Mouse (Mus musculus): ENCODE measurements around the gene Nkiras2.
"Not testable (repeated sequence)": the region's sequence is repeated elsewhere in the genome, so short reads cannot be mapped to it uniquely, and the experiment has no call there.

Gene Nkiras2

DNA sequence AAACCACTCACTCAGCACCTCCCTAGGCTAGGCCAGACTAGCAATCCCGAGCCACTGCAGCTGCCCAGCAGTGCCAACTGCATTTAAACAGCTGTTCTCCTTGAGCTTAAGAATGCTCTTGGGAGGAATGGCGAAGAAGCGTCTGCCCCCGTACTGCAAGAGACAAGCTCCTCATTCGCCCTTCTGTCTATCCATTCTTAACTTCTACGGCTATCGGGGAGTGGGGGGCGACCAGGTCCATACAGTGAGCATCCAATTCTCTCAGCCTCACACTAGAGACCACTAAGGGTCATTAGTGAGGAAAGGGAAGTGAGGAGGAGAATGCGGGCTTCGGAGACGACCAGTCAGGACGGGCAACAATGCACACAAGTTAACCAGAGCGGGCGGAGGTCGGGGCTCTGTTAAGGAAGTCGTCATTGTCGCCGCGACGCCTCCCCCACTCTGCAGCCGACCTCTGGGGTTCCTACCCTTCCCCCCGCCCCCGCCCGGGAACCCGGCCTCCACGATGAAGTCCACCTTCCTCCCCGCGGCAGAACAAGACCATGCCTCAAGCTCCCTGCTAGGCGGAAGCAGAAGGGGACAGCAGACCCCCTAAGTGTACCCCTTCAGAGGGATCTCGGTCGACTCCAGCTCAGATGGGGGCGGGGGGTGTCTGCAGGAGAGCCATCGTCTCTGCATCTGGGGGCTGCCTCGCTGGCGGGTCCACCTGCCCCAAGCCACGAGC lies at the start of gene Nkiras2:
Gene Nkiras2 (plus strand): TSS at position 484 of the 724 bp plus-strand sequence.
- DNase-seq (ENCODE audit: low read depth), result peak; percentile 62

DNA sequence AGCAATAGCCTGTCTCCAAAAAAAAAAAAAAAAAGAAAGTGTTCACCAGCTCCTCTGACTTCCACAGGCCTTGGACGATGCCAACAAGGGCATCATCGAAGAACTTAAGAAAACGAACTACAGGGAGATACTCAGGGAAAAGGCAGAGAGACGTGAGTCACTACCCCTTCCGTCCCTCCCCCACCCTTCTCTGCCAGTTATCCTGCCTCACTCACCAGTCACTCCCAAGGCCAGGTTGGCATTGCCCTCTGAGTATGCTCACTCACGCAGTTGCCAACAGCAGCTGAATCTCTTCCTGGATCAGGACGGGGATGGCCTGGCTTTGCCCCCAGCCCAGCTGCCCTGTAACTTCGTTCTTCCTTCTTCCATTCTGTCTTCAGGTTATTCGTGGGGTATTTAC lies 49.3 kb upstream of the Nkiras2 start:
- DNase-seq (ENCODE audit: low read depth), result peak; percentile 78

DNA sequence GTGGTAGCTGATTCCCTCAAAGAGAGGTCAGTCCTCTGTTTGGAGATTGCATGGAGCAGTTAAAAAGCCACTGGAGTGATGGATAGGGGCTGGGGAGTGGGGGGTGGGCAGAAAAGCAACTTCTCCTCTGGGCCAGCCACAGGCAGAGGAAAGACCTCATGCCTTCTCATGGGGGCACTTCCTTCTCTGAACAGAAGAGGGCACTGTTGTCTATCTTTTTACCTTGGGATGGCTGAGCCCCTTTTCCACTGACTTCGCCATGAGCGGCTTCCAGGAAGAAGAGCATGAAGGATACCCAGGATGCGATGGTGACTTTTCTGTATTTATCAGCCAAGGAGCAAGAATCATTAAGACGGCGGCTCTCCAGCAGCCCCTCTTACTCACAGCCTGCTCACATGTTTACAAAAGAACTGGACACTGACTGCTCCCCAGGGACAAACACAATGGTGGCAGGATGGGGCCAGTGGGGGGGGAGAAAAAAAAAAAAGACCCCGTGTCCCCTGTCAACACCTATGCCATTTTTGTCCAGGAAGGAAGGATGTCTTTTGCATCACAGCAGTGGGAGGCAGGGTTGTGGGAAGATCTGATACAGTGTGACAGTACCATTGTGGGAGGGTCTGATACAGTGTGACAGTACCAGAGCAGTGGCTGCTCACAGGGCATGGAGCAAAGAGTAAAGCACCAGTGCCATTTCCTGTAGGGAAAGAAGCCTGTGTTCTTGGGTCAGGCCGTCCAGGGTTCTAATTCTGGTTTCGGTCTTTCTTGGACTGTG lies 48.4 kb upstream of the Nkiras2 start:
- DNase-seq (ENCODE audit: low read depth), result peak; percentile 88

DNA sequence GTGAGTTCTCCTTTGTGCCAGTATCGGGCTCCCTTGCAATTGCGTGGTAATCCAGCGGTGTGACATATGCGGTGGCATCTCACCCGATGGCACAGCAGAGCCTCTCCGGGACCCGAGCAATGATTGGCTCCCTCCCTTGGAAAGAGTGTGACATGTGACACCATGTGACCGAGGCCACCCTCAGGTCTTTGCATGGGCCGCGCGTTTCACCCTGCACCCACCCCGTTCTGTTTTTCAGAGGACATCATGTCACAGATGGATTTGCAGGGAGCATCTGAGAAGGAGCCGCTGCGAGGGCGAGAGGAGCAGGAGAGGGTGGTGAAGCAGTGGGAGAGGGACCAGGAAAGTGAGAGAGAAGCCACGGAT lies 47.9 kb upstream of the Nkiras2 start:
- no peak for DNase-seq (ENCODE audit: low read depth)

DNA sequence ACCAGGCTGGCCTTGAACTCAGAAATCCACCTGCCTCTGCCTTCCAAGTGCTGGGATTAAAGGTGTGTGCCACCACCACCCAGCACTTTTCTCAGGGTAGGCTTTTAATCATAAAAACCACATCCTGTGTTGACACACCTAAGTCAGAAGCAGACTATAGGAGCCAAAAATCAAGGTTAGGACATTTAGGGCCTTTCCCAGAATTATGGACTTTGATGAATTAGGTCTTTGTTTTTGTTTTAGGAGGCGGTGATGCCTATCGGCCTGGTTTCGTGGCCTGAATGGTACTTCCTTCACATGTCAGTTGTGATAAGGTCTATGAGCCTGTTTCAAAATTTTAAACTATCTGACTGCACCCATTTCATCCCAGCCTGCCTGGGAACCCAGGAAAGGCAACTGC lies 44.9 kb upstream of the Nkiras2 start:
- no peak for DNase-seq (ENCODE audit: low read depth)

DNA sequence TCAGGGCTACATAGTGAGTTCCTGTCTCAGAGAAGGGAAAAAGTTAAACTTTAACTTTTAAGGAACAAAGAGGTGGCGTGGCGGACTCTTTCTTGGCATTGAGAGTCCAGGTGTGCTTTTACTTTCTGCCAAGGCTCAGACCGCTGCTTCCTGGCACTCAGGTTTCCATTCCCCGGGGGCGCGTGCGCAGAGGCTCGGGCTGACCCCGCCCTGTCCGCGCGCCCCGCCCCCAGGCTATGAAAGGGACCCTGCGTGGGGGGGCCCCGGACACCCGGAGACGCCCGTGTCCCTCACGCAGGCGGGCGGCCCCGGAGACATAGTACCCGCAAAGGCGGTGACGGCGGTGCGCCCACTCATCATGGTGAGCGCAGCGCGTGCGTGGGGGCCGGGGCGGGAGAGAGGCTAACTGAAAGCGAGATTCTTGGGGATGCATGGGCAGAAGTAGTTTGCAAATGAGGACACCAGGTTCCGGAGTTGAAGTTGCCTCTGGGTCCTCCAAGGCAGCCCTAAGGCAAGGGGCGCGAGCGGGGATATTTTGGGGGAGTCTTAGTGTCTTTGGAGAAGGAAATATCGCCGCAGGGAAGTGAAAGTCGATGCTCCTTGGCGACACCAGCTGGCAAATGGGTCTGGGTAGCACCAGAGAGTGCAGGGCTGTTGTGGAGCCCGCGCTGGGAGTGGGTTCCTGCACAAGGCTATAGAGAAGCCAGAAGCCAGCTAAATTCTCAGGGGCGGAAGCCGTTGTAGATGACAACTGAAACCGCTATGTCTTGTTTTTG lies 44.1 kb upstream of the Nkiras2 start, which contains the start of gene Cnp:
Gene Cnp (plus strand): TSS at position 197 of the 776 bp plus-strand sequence.
- peak; percentile 44 for DNase-seq (ENCODE audit: low read depth)

DNA sequence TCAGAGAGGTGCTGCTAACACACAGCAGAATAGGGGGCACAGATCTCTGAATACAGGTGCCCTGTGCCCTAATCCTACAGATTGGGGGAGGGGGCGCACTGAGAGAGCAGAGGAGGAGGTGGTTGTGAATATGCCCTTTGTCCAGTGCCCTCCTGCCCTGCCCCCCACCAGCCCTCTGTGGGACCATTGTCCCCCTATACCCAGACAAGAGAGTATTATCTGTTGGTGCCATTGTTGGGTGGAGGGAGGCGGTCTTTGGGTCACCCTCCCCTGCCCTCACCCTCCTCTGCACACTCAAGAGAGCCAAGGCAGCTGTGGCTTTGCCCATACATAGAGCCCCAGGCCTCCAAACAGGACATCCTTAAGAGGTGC lies 43.6 kb upstream of the Nkiras2 start:
- DNase-seq (ENCODE audit: low read depth), result no peak

DNA sequence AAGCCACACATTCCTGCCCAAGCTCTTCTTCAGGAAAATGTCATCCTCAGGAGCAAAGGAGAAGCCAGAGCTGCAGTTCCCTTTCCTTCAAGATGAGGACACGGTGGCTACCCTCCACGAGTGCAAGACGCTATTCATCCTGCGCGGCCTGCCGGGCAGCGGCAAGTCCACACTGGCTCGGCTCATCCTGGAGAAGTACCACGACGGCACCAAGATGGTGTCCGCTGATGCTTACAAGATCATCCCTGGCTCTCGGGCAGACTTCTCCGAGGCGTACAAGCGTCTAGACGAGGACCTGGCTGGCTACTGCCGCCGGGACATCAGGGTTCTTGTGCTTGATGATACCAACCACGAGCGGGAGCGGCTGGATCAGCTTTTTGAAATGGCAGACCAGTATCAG lies 42.8 kb upstream of the Nkiras2 start:
- DNase-seq (ENCODE audit: low read depth), result no peak

DNA sequence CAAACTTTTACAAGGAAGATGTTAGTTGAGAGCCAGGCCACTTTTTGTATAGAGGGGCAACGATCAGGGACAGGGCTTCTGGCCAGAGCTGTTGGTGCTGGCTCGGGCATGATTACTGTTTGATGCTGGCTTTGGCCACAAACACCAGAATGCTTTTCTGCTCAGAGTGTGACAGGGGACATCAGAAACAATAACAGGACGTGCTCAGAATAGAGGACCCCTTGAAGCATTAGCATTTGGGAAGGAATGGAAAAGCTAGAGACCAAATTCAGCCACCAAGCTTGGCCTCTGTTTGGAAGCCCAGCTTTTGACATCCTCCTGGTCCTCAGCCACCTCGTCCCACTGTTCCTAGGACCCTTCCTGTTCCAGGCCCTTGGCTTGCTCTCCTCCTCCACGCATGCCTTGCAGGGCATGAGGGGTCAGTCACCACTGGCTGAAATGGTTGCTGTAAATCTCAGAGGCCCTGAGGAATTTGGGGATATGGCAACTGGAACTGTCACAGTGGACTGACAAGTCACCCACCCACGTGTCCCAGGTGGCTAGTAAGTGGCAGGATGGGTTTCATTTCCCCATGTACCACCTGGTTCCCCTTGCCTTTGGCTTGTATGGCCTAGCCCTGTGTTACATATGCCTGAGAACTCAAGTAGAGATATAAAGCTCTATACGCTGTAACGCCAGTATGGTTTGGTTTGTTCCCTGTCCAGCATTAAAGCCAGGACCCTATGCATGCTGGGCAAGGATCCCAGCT lies 41.0 kb upstream of the Nkiras2 start:
- DNase-seq (ENCODE audit: low read depth), result no peak

DNA sequence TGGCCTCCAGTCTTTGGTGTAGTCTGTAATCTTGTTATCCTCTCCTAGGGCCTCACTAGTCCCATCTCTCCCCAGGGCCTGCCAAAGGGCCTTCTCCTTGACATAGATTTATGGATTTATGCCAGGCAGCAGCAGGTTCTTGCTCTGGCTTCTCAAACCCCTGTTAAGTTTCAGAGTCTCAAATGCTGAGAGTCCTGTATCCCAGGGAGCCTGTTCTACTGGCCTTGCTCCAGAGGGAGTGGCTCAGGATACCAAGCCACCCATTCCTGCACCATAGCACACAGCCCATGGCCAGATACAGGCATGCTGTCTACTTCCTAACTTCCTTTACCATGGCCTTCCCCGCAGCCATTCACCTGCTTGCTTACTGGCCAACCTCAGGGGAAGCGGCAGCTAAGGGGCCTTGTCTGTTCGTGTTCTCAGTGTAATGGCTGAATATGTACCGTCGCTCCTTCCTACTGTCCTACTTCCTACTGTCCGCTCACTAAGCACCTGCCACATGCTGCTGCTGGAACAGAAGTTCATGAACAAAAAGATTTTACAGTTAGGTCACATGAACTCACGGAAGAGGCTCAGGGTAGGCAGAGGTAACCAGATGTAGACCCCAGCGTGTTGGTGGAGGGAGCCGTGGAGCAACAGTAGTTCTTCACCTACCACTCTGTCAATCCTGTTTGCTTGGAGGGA lies 39.8 kb upstream of the Nkiras2 start:
- no peak for DNase-seq (ENCODE audit: low read depth)

DNA sequence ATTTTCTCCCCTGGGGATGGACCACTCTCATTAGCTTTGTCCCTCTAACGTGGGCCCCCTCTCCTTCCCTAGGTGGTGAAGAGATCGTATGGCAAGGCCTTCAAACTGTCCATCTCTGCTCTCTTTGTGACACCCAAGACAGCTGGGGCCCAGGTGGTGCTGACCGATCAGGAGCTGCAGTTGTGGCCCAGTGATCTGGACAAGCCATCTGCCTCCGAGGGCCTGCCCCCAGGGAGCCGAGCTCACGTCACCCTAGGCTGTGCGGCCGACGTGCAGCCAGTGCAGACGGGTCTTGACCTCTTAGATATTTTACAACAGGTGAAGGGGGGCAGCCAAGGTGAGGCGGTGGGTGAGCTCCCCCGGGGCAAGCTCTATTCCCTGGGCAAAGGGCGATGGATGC lies 38.8 kb upstream of the Nkiras2 start:
- DNase-seq (ENCODE audit: low read depth), result no peak

DNA sequence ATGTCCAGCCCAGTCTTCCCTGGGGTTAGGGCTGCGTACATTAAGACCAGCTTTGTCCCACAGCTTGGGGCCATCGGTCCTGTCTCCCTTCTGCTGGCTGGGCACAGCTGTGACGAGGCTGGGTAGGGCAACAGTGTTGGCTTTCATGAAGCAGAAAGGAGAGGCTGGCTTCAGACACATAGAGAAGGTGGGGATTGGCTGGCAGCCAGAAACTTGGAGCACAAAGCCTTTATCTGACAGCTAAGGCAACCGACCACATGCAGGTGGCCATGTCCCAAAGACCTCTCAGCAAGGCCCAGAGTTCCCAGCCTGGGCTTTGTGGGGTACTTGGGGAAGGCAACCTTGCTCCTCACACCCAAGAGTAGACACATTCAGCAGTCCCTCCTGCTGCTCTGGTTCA lies 37.3 kb upstream of the Nkiras2 start:
- peak; percentile 18 for DNase-seq (ENCODE audit: low read depth)

DNA sequence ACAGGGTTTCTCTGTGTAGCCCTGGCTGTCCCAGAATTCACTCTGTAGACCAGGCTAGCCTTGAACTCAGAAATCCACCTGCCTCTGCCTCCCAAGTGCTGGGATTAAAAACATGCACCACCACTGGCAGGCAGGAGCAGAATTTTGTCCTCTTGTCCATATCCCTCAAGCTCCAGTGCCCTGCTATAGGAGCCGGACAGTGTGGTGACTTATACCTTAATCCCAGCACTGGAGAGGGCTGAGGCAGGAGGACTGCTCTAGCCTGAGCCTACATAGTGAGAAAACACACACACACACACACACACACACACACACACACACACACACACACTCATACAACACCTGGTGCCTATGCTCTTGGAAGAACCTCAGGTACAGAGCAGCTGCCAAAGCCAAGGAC lies 36.6 kb upstream of the Nkiras2 start:
- not testable (repeated sequence) for DNase-seq (ENCODE audit: low read depth)

DNA sequence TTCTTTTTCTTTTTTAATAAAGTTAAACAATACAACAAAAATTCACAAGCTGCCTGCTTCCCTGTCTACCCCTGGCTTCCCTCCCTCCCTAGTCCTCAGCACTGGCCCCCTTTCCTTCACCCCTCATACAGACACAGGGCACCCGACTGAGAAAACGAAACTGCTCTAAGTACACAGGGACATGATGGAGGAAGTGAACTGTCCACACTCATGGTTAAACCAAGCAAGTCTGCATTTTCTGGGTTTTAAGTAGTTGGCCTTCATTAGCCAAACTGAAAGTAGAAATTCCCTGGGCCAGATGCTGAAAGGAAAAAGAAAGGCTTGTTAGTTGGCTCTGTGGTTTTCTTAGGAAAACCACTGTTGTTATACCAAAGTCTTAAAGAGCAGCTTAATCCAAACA lies 36.2 kb upstream of the Nkiras2 start:
- no peak for DNase-seq (ENCODE audit: low read depth)

DNA sequence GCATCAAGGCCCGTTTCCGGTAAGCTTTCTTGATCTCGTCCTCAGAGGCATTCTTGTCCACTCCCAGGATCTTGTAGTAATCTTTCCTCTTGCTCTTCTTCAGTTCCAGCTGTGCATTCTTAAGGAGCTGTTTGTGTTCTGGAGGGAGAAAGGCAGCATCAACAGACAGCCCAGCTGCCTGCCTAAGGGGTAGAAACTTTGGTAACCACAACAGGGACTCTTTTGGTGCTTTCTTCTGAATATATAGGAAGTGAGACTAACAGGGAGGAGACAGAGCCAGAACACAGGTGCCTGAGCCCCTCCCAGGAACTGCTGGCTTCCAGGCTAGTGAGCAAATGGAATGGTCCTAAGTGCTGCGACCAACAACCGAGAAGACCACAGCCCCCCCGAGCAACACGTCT lies 34.5 kb upstream of the Nkiras2 start:
- no peak for DNase-seq (ENCODE audit: low read depth)

DNA sequence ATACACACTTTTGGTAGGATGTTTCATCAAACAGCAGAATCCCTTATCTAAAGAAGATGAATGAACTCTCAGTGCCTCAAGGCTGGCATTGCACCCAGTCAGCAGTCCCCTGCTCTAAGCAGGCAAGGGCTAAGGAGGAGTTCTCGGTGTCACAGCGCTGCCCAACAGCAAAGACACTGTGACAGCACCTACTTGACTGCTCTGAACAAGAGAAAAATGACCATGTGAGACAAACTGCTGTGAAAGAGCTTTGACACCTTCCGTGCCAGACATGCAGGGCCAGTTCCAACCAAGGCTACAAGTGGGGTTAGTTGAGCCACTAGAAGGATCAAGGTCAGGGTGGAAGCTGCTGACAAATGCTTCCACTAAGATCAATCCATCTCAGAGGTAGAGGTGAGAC lies 33.9 kb upstream of the Nkiras2 start:
- DNase-seq (ENCODE audit: low read depth), result no peak

DNA sequence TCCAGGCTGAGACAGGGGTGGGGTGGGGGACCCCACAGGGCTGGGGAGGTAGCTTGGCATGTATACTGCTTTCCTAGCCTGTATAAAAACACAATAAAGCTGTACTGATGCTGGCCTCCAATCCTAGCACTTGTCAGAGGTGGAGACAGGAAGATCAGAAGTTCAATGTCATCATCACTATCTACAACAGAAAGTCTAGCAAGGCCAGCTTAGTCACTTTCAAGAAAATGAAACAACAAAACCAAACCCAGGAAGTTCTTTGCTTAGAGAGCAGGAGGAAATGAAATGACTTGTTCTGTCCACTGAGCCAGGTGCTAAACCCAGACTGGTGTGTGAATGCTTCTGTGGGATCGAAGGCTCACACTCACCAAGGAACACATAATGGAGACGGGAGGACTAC lies 30.6 kb upstream of the Nkiras2 start:
- DNase-seq (ENCODE audit: low read depth), result no peak

DNA sequence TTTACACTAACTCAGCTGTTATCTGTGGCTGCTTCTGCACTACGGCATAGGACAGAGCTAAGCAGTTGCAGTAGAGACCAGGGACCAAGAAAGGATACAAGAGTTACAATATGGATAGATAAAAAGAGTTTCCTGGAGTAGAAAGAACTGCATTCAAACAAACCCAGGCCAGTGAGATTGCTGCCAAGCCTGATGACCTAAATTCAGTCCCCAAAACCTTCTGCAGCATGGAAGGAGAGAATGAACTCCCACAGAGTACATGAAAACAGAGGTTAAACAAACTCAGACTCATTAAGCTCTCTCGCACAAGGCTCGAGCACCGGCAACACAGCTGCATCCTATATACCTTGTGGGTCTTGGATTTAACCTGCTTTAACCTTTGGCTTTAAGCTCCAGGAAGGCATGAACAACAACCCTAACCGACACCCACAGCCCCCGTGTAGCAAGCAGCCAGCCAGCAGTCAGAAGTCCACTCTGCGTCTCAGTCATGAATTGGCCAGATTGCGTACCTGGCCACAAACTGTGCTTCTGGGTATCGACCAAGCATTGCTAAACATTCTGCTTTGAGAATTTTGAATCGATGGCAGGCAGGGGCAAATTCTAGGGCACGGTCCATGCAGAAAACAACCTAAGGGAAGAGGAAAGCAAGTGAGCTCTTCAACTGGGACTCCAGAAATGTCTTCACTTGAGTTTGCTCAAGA lies 26.5 kb upstream of the Nkiras2 start:
- no peak for DNase-seq (ENCODE audit: low read depth)

DNA sequence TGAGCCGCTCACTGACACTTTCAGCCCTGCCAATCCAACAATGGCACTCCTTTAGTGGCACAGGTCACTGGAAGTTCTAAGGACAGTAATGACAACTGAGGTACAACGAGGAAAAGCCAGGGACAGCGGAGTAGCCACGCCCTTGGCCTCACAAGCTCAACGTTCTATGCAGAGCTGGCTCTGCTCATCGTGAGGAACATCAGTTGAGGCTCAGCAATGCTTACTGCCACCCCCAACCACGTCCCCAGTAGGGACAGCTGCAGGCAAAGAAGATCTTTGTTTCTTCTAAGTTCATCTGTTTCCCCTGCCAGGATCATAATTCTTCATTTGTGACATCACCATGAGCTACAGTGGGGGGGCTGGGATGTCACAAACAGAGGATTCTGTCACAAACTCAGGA lies 24.4 kb upstream of the Nkiras2 start:
- DNase-seq (ENCODE audit: low read depth), result no peak

DNA sequence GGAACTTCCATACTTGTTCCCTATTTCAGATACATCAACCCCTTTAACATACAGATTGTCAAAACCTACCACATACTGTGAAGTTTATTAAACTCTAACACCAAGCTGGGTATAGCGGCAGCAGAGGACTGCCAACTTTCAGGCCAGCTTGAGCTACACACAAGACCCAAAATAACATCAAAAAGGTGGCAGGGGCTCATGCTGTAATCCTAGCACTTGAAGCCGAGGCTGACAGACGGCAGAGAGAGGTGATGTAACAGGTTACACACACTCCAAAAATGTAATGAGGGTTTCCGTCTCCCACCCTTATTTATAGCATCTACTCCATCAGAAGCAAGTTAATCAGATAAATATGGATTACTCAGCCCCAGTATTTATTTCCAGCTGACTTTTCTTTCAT lies 23.5 kb upstream of the Nkiras2 start:
- no peak for DNase-seq (ENCODE audit: low read depth)

DNA sequence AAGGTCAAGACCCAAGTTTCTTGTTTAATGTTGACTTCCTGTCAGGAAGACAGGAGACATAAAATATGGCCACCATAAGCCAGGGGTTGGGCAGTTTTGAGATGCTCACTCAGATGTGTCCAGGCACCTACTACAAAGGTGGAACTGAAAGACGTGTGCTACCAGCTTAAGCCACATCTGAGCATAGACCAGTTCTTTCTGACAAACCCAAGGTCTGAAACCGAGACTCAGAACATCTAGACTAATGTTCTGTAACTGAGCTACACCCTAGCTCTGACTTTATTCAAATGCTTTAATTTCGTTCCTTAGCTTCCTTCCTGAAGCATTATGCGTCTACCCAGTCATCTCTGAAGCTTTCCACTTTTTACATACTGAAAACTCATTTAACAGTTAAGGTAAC lies 21.0 kb upstream of the Nkiras2 start:
- no peak for DNase-seq (ENCODE audit: low read depth)

Data from NIH3T3 (cell line).